12 mouse cellular contexts compared by ENCODE assay signal in genomic region chr1:156710472-156711098, GRCm38 (mm10). TPM values are rescaled to one million over a fixed set of nuclear protein-coding genes. Genes with fewer than 3 reads are reported as not detected.
A peak's percentile ranks its signal among the peaks of the same experiment; 100 is the strongest.
DNase-seq lines count a peak whose midpoint lies in the region; ATAC-seq lines count a peak whose summit lies in the region.
"Had no signal": no experiment of that assay in that cellular context is flagged by ENCODE, and none has a peak within 500 bp of the region (broad histone marks: within the 10 kb centered on the region; RNA-seq: fewer than 3 reads in every experiment).

No protein-coding gene starts in this region.

- H3K27me3 ChIP-seq in heart, embryonic 12.5 days (replicated peaks), result no peaks in the 10 kb centered on the region
- H3K27me3 ChIP-seq in heart, embryonic 11.5 days (ENCODE audit: control insufficient read depth, insufficient read depth, low read length), result no peaks in the 10 kb centered on the region
- no peaks in the 10 kb centered on the region for H3K27me3 ChIP-seq in midbrain, embryonic 13.5 days
- no peaks in the 10 kb centered on the region for H3K27me3 ChIP-seq in midbrain, embryonic 16.5 days (ENCODE audit: control insufficient read depth, insufficient read depth, low read depth, low read length)
- H3K27me3 ChIP-seq: liver, embryonic 15.5 days; stomach, embryonic 15.5 days had no signal

- no peaks in the 10 kb centered on the region for H3K9me3 ChIP-seq in heart, embryonic 12.5 days (replicated peaks)
- no peaks in the 10 kb centered on the region for H3K9me3 ChIP-seq in heart, embryonic 11.5 days (replicated peaks; ENCODE audit: control insufficient read depth, low read length)
- H3K9me3 ChIP-seq in midbrain, embryonic 13.5 days, result no peaks in the 10 kb centered on the region
- H3K9me3 ChIP-seq in midbrain, embryonic 16.5 days (replicated peaks; ENCODE audit: control insufficient read depth, low read length, poor library complexity, severe bottlenecking), result no peaks in the 10 kb centered on the region
- H3K9me3 ChIP-seq: G1E; liver, embryonic 15.5 days; stomach, embryonic 15.5 days had no signal

- 50% methylated on average over 10 of the region's 10 CpGs for WGBS in heart, embryonic 12.5 days
- WGBS in heart, embryonic 11.5 days (ENCODE audit: insufficient replicate concordance), result 58% methylated on average over 10 of the region's 10 CpGs
- 66% methylated on average over 10 of the region's 10 CpGs for WGBS in midbrain, embryonic 13.5 days
- WGBS in midbrain, embryonic 16.5 days, result 51% methylated on average over 10 of the region's 10 CpGs

- peaks cover 5% of the 10 kb centered on the region for H3K36me3 ChIP-seq in heart, embryonic 12.5 days
- peaks cover 2% of the 10 kb centered on the region; the same call in 1 of the 2 replicates for H3K36me3 ChIP-seq in heart, embryonic 11.5 days (ENCODE audit: control insufficient read depth, insufficient read depth, low read length)
- peaks cover 4% of the 10 kb centered on the region; the same call in 1 of the 2 replicates for H3K36me3 ChIP-seq in midbrain, embryonic 13.5 days
- peaks cover 2% of the 10 kb centered on the region; the same call in 1 of the 2 replicates for H3K36me3 ChIP-seq in midbrain, embryonic 16.5 days (ENCODE audit: control insufficient read depth, insufficient read depth, low read length)
- H3K36me3 ChIP-seq: stomach, embryonic 15.5 days had no signal

- peak; percentile 68 for DNase-seq in thymus, postnatal 0 days (ENCODE audit: low spot score)
- DNase-seq in ovary, postnatal 14 days (ENCODE audit: low spot score), result no peak
- no peak for DNase-seq in ovary, adult 18-20 months (ENCODE audit: low spot score)

- H3K27ac ChIP-seq in heart, embryonic 12.5 days (ENCODE audit: poor library complexity, severe bottlenecking), result peak overlapping the region; percentile 12; the same call in 1 of the 2 replicates
- no peak overlapping the region for H3K27ac ChIP-seq in heart, embryonic 11.5 days (ENCODE audit: low read depth, low read length)
- H3K27ac ChIP-seq in midbrain, embryonic 13.5 days, result peak overlapping the region; percentile 53; the same call in 1 of the 2 replicates
- H3K27ac ChIP-seq in midbrain, embryonic 16.5 days (ENCODE audit: low read length), result no peak overlapping the region
- H3K27ac ChIP-seq: liver, embryonic 15.5 days; stomach, embryonic 15.5 days had no signal

- no peak overlapping the region for H3K4me3 ChIP-seq in heart, embryonic 12.5 days
- H3K4me3 ChIP-seq in heart, embryonic 11.5 days (ENCODE audit: low read depth, low read length), result no peak overlapping the region
- H3K4me3 ChIP-seq in midbrain, embryonic 13.5 days (replicated peaks), result no peak overlapping the region
- no peak overlapping the region for H3K4me3 ChIP-seq in midbrain, embryonic 16.5 days (ENCODE audit: low read depth, low read length)
- H3K4me3 ChIP-seq: liver, embryonic 15.5 days; stomach, embryonic 15.5 days had no signal

- peaks cover 14% of the 10 kb centered on the region for H3K4me1 ChIP-seq in heart, embryonic 12.5 days (replicated peaks)
- H3K4me1 ChIP-seq in heart, embryonic 11.5 days (ENCODE audit: control insufficient read depth, insufficient read depth, low read length), result peaks cover 5% of the 10 kb centered on the region; the same call in 1 of the 2 replicates
- H3K4me1 ChIP-seq in midbrain, embryonic 13.5 days (replicated peaks), result peaks cover 16% of the 10 kb centered on the region
- H3K4me1 ChIP-seq in midbrain, embryonic 16.5 days (ENCODE audit: control insufficient read depth, insufficient read depth, low read length), result peaks cover 7% of the 10 kb centered on the region; the same call in 1 of the 2 replicates

- no peak overlapping the region for H3K9ac ChIP-seq in heart, embryonic 12.5 days
- no peak overlapping the region for H3K9ac ChIP-seq in heart, embryonic 11.5 days (ENCODE audit: low read depth, low read length)
- 0 out of 2 replicates have a peak overlapping the region, but pooled peaks have one; percentile 28 for H3K9ac ChIP-seq in midbrain, embryonic 13.5 days (replicated peaks)
- H3K9ac ChIP-seq in midbrain, embryonic 16.5 days (ENCODE audit: low read depth, low read length), result no peak overlapping the region
- H3K9ac ChIP-seq: liver, embryonic 15.5 days; stomach, embryonic 15.5 days had no signal

- H3K4me2 ChIP-seq in heart, embryonic 12.5 days, result peak overlapping the region; percentile 39
- no peak overlapping the region; the same call in 1 of the 2 replicates for H3K4me2 ChIP-seq in heart, embryonic 11.5 days
- H3K4me2 ChIP-seq in midbrain, embryonic 13.5 days (replicated peaks), result no peak overlapping the region
- H3K4me2 ChIP-seq in midbrain, embryonic 16.5 days (ENCODE audit: low read length), result no peak overlapping the region
- H3K4me2 ChIP-seq: liver, embryonic 15.5 days; stomach, embryonic 15.5 days had no signal

- ATAC-seq in heart, embryonic 12.5 days (ENCODE audit: insufficient number of reproducible peaks, low FRiP score), result no peak
- ATAC-seq in heart, embryonic 11.5 days (replicated peaks; ENCODE audit: insufficient number of reproducible peaks, low FRiP score, low TSS enrichment), result no peak
- ATAC-seq in midbrain, embryonic 13.5 days, result no peak
- ATAC-seq in midbrain, embryonic 16.5 days, result no peak
- peak; percentile 72 for ATAC-seq in inflammation-experienced regulatory T-cells, adult 6 months
- ATAC-seq: forebrain, embryonic 14.5 days had no signal

RNA-seq across cellular contexts. Expression of gene Fam20b, which starts 8.3 kb away (rescaled TPM):
- polyA plus RNA-seq in heart, embryonic 12.5 days (2016; fragmentation: Nextera tagmentation; extraction: Ambion mirVana), result 30.2 and 32.4 TPM in 2 replicates
- polyA plus RNA-seq in heart, embryonic 11.5 days (2014; fragmentation: Nextera tagmentation; extraction: Ambion mirVana), result 22.4 and 27.5 TPM in 2 replicates
- polyA plus RNA-seq in midbrain, embryonic 13.5 days (2015; fragmentation: Nextera tagmentation; extraction: Ambion mirVana), result 25.2 and 25.9 TPM in 2 replicates
- 34.4 and 34.5 TPM in 2 replicates for polyA plus RNA-seq in midbrain, embryonic 16.5 days (2015; fragmentation: Nextera tagmentation; extraction: Ambion mirVana)
- polyA plus RNA-seq in inflammation-experienced regulatory T-cells, adult 6 months (2017; shearing (Covaris generic)), result 10 to 100 TPM; 11.9 to 16.9 (median 12.2) TPM
- 11.8 and 12.3 TPM in 2 replicates for polyA plus RNA-seq in thymus, postnatal 0 days (2015; fragmentation: Nextera tagmentation; extraction: Ambion mirVana)

RNA-seq across cellular contexts. Expression of gene Tor3a, which starts 36.4 kb away (rescaled TPM):
- 4.5 and 5.4 TPM in 2 replicates for polyA plus RNA-seq in heart, embryonic 12.5 days (2016; fragmentation: Nextera tagmentation; extraction: Ambion mirVana)
- 4.5 and 5.5 TPM in 2 replicates for polyA plus RNA-seq in heart, embryonic 11.5 days (2014; fragmentation: Nextera tagmentation; extraction: Ambion mirVana)
- polyA plus RNA-seq in midbrain, embryonic 13.5 days (2015; fragmentation: Nextera tagmentation; extraction: Ambion mirVana), result 2.4 and 3.4 TPM in 2 replicates
- polyA plus RNA-seq in midbrain, embryonic 16.5 days (2015; fragmentation: Nextera tagmentation; extraction: Ambion mirVana), result 2.9 and 3.1 TPM in 2 replicates
- polyA plus RNA-seq in inflammation-experienced regulatory T-cells, adult 6 months (2017; shearing (Covaris generic)), result 10 to 100 TPM; 22.7 to 27.7 (median 24.2) TPM
- polyA plus RNA-seq in thymus, postnatal 0 days (2015; fragmentation: Nextera tagmentation; extraction: Ambion mirVana), result 18.6 and 19.7 TPM in 2 replicates

Comparison
In these comparisons a context has a peak if more than half of its experiments do, and no peak if none do; other contexts are left out.
1. H3K27ac ChIP-seq: peak in heart, embryonic 12.5 days (single experiment) and midbrain, embryonic 13.5 days (single experiment); none in heart, embryonic 11.5 days (single experiment) and midbrain, embryonic 16.5 days (single experiment).